Mouse (Mus musculus) thymus, adult 2 months (tissue): ENCODE results near the gene Crip2. TPM values are rescaled to one million over a fixed set of nuclear protein-coding genes. Genes with fewer than 3 reads are reported as not detected.
A peak's percentile ranks its signal among the peaks of the same experiment; 100 is the strongest.

Experiments
- DNase-seq: peaks from one replicate; pipeline ENCODE4 v3.0.0; 2021
- H3K27ac ChIP-seq: fragments of 200-500 bp; 2 replicates; pipeline ENCODE4 v1.5.1; 2012; ENCODE audit warnings: low read length, control low read depth; ENCODE audit not compliant: control insufficient read depth, insufficient read depth
- H3K27me3 ChIP-seq: fragments of 200-500 bp; 2 replicates; pipeline ENCODE4 v1.6.1; 2012; ENCODE audit warnings: mild to moderate bottlenecking, low read length, moderate library complexity, mixed read lengths; ENCODE audit not compliant: control insufficient read depth, insufficient read depth
- H3K36me3 ChIP-seq: fragments of 200-500 bp; 2 replicates; pipeline ENCODE4 v1.6.1; 2012; ENCODE audit warnings: mild to moderate bottlenecking, low read length, moderate library complexity; ENCODE audit not compliant: control insufficient read depth, insufficient read depth
- H3K4me1 ChIP-seq: fragments of 200-500 bp; replicated peaks from 2 replicates; pipeline ENCODE4 v1.6.1; 2012; ENCODE audit warnings: low read length; ENCODE audit not compliant: control insufficient read depth, insufficient read depth
- H3K4me3 ChIP-seq: fragments of 200-500 bp; 2 replicates; pipeline ENCODE4 v1.5.1; 2012; ENCODE audit warnings: mild to moderate bottlenecking, low read length, control low read depth, moderate library complexity; ENCODE audit not compliant: control insufficient read depth, insufficient read depth
- CTCF ChIP-seq: fragments of 200-500 bp; IDR thresholded peaks from 2 replicates; pipeline ENCODE4 v1.5.1; 2012; ENCODE audit warnings: mild to moderate bottlenecking, control low read depth, low read length, moderate library complexity, borderline replicate concordance; ENCODE audit not compliant: control insufficient read depth, poor library complexity, insufficient read depth; ENCODE audit errors: extremely low read depth
- POLR2A ChIP-seq: fragments of 200-500 bp; IDR thresholded peaks from 2 replicates; pipeline ENCODE4 v1.6.1; 2012; ENCODE audit warnings: mild to moderate bottlenecking, low read length, control low read depth, moderate library complexity; ENCODE audit not compliant: control insufficient read depth, poor library complexity, insufficient read depth; ENCODE audit errors: extremely low read depth
- WGBS: fragments of 180-500 bp; shearing (Covaris S2); methylation state at CpG from one replicate; pipeline ENCODE4 v1.1.7; 2018; 5-methylcytosine and 5-hydroxymethylcytosine counted together
- polyA plus RNA-seq: library from polyadenylated mRNA; depleted of rRNA; stranded (reverse); fragments of >200 nt; gene quantifications from 2 replicates; pipeline ENCODE4 v1.2.3, GENCODE M21; 2012

The Crip2 gene
- polyA plus RNA-seq, 1 experiment = 282 TPM

DNA sequence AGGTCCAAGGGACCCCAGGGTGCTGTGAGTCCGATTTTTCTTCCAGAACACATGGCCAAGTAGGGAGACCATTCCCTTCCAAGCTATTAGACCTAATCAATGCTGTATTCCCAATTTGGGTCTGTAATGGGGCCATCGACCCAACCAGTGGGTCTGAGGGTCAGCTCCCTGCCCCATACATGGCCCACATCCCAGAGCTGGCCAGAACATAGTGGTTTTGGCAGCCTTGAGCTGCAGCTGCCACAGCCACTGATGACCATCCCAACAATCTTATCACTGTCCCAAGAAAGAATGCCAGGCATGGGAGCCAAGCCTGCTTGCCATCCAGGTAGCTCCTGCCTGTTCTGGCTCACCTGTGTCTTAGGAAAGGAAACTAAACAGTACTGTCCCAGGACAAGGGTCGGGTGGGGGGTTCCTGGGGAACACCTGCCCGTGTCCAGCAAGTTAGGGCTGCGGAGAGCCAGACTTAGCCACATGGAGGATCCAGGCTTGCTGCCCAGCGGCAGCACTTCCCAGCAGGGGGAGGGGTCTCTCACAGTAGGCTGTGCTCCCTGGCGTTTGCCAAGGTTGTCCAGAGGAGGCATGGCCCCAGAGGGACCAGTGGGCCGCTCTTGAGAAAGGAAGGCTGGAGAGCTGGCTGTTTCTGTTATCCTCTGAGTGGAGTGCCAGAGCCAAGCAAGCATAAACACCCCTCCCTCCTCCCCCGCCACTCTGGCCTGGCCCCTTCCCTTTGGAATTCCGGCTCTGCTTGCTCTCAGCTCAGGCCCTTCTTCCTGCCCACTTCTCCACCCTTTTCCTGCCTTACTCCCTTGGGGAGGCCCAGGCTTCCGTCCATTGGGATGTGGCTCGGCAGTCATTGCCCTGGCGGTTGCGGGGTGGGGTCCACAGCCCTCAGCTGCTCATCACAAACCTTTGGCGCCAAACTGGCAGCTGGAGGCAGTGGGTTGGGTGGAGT is 2.3 kb downstream of the Crip2 start:
- H3K27me3 ChIP-seq = no peaks in the 10 kb centered on the region; the same call in 1 of the 2 replicates
- 69% methylated on average over 15 of the region's 15 CpGs for WGBS
- peaks cover 27% of the 10 kb centered on the region for H3K4me1 ChIP-seq
- no peak overlapping the region for H3K27ac ChIP-seq
- TF ChIP-seq POLR2A = no peak
- no peak for TF ChIP-seq CTCF
- H3K4me3 ChIP-seq = no peak overlapping the region
- no peaks in the 10 kb centered on the region for H3K36me3 ChIP-seq
- DNase-seq = no peak

DNA sequence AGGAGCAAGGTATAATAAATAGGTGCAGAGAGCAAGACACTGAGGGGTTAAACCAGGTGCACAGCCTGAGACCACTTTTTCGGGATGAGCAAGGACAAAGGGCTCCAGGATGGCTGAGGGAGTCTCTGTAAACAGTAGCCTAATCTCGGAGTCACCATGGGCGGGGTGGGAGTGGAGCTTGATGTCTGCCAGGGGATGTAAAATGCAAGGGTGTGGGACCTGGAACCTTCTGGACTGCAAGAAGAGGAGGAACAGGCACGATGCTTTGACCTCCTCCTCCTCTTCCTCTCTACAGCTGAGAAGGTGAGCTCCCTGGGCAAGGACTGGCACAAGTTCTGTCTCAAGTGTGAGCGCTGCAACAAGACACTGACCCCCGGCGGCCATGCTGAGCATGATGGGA is 3.1 kb downstream of the Crip2 start:
- TF ChIP-seq POLR2A (no peak), CTCF (no peak)
- Histone ChIP-seq H3K27me3 (no peaks in the 10 kb centered on the region; the same call in 1 of the 2 replicates), H3K4me3 (no peak overlapping the region), H3K27ac (no peak overlapping the region), H3K4me1 (peaks cover 27% of the 10 kb centered on the region), H3K36me3 (no peaks in the 10 kb centered on the region)
- DNase-seq = no peak
- WGBS = 72% methylated on average over 7 of the region's 7 CpGs

DNA sequence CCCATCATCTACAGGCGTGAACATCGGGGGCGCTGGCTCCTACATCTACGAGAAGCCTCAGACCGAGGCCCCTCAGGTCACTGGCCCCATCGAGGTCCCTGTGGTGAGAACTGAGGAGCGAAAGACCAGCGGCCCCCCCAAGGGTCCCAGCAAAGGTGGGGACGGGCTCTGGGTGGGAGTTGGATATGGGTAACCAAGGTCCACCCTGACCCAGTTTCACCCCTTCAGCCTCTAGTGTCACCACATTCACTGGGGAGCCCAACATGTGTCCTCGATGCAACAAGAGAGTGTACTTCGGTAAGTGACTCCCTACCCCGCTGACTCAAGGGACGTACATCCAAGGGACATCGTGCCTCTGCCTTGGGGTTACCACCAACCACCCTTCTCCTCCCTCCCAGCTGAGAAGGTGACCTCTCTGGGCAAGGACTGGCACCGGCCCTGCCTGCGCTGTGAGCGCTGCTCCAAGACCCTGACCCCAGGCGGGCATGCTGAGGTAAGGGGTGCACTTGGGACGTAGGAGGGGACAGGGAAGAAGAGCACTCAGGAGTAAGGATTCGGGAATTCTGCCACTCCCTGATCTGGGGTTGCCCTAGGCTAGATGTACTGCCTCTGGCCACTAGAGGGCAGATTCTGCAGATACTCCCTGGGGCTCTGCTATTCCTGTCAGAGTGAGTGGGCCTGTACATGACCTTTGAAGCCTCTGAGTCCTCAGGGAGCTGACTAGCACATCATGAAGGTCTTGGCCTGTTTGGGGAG is 4.1 kb downstream of the Crip2 start:
- no peak overlapping the region for H3K4me3 ChIP-seq
- WGBS = 81% methylated on average over 20 of the region's 20 CpGs
- no peaks in the 10 kb centered on the region for H3K36me3 ChIP-seq
- TF ChIP-seq CTCF = peak; percentile 71; the same call in 1 of the 2 replicates
- no peak for TF ChIP-seq POLR2A
- no peaks in the 10 kb centered on the region; the same call in 1 of the 2 replicates for H3K27me3 ChIP-seq
- H3K4me1 ChIP-seq = peaks cover 25% of the 10 kb centered on the region
- DNase-seq = peak; percentile 55
- no peak overlapping the region for H3K27ac ChIP-seq

- WGBS = 94% methylated on average over 16 of the region's 16 CpGs
- no peaks in the 10 kb centered on the region for H3K36me3 ChIP-seq
- H3K27me3 ChIP-seq = no peaks in the 10 kb centered on the region; the same call in 1 of the 2 replicates
- H3K4me1 ChIP-seq = peaks cover 24% of the 10 kb centered on the region
- no peak for TF ChIP-seq POLR2A
- no peak for TF ChIP-seq CTCF
- H3K27ac ChIP-seq = no peak overlapping the region
- no peak overlapping the region for H3K4me3 ChIP-seq
- no peak for DNase-seq
These were observed 4.8 kb downstream of the Crip2 start for GRCm38 (mm10) chr12:113144886-113145285.

- Histone ChIP-seq H3K4me1 (peaks cover 27% of the 10 kb centered on the region), H3K27ac (no peak overlapping the region), H3K36me3 (no peaks in the 10 kb centered on the region), H3K27me3 (no peaks in the 10 kb centered on the region; the same call in 1 of the 2 replicates), H3K4me3 (no peak overlapping the region)
- no peak for DNase-seq
- 82% methylated on average over 5 of the region's 5 CpGs for whole genome bisulfite sequencing
- TF ChIP-seq CTCF (no peak), POLR2A (no peak)
These were observed 5.6 kb downstream of the Crip2 start for GRCm38 (mm10) chr12:113145591-113145990.
